Mouse (Mus musculus): Measurements from ENCODE around the gene Stard5. TPM values are rescaled to one million over a fixed set of nuclear protein-coding genes. Genes with fewer than 3 reads are reported as not detected.

Stard5 gene
- polyA plus RNA-seq, 1 experiment from 2014 or later: 12.0 TPM

DNA sequence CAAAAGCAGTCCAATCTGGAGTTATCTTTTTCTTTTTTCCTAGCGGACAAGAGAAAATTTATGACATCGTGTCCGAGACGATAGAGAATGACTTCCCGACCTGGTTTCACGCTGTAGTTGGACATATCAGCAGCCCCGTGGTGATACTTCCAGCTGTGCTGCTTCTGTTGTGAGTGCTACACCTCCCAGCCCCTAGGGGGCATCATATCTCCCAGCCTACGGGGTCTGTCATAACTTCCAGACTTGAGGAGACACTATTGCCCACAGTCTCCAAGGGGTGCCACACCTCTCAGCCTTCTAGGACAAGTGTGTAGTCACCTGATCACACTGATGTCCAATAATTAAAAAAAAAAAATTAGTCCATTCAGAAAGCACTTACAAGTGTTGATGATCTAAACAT lies 15.9 kb upstream of the Stard5 start:
- Histone ChIP-seq H3K4me1 (0 out of 2 replicates have a peak, but pooled peaks cover 5% of the 10 kb centered on the region), H3K9me3 (no peaks in the 10 kb centered on the region), H3K9ac (no peak overlapping the region), H3K4me2 (replicated peaks) (no peak overlapping the region), H3K27me3 (replicated peaks) (no peaks in the 10 kb centered on the region), H3K36me3 (no peaks in the 10 kb centered on the region), H3K4me3 (no peak overlapping the region), H3K27ac (no peak overlapping the region)
- no peak for ATAC-seq (ENCODE audit: low FRiP score, low read depth)
- 83% methylated on average over 8 of the region's 8 CpGs for WGBS

DNA sequence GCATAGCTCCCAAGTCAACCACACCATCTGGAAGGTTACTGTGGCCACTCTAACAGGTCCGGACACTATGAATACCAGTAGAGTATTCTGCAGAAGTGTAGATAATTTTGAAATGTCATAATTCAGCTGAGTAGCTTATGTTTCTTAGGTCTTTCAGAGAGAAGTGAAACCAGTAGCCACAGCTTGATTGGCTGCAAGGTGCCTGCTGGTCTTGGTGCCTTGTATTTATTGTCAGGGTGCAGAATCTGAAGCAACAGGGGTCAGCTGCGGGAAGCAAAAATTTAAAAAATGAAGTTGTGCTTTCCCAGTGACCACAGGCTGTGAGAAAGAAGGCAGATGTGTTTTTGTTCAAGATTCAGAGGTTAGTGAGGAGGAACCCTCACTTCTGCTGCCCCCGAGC lies 15.5 kb upstream of the Stard5 start:
- ATAC-seq (ENCODE audit: low FRiP score, low read depth): no peak
- Histone ChIP-seq H3K9ac (no peak overlapping the region), H3K36me3 (no peaks in the 10 kb centered on the region), H3K9me3 (no peaks in the 10 kb centered on the region), H3K27me3 (replicated peaks) (no peaks in the 10 kb centered on the region), H3K4me1 (0 out of 2 replicates have a peak, but pooled peaks cover 5% of the 10 kb centered on the region), H3K4me3 (no peak overlapping the region), H3K27ac (no peak overlapping the region), H3K4me2 (replicated peaks) (no peak overlapping the region)
- WGBS: 89% methylated on average over 3 of the region's 3 CpGs

DNA sequence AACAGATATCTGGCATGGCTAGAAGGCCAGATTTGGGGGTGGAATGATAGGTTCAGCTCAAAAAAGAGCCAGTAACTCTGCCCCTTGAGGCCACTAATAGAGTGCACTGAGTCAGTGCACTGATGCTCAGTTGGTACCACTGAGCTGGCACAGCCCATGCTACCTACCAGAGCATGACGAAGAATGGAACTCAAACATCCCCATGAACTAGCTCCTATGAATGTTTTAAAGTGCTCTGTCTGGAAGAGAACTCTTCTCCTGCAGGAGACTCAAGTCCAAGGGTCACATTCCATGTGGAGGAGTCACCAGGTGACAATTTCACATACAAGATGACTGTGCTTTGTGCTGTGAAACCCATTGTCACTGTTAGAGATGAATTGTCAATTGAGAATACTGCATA lies 13.1 kb upstream of the Stard5 start:
- Histone ChIP-seq H3K36me3 (no peaks in the 10 kb centered on the region), H3K9me3 (no peaks in the 10 kb centered on the region), H3K4me3 (no peak overlapping the region), H3K27me3 (replicated peaks) (no peaks in the 10 kb centered on the region), H3K27ac (no peak overlapping the region), H3K4me2 (replicated peaks) (no peak overlapping the region), H3K9ac (no peak overlapping the region), H3K4me1 (0 out of 2 replicates have a peak, but pooled peaks cover 5% of the 10 kb centered on the region)
- ATAC-seq (ENCODE audit: low FRiP score, low read depth): no peak
- 78% methylated on average over 1 of the region's 1 CpGs for WGBS

DNA sequence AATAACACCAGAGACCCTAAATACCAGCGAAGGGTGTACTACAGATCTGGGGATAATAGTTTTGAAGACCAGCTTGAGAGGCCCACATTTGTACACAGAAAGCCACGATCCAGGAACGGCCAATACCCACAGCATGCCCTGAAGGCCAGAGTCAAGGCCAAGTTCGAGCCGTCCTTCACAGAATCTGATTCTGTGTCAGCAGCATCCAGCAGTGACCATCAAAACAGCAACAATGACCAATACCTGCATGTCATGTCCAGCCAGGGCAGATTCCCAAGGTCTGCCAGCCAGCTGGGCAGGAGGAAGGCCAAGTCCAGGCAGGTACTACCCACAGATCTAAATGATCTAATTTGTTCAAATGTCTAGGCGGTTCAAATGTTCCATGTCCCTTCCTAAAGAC lies 9.2 kb upstream of the Stard5 start:
- Histone ChIP-seq H3K9me3 (no peaks in the 10 kb centered on the region), H3K27ac (no peak overlapping the region), H3K36me3 (no peaks in the 10 kb centered on the region), H3K4me3 (no peak overlapping the region), H3K4me2 (replicated peaks) (no peak overlapping the region), H3K9ac (no peak overlapping the region), H3K27me3 (replicated peaks) (no peaks in the 10 kb centered on the region), H3K4me1 (0 out of 2 replicates have a peak, but pooled peaks cover 2% of the 10 kb centered on the region)
- ATAC-seq (ENCODE audit: low FRiP score, low read depth): no peak
- 92% methylated on average over 6 of the region's 6 CpGs for WGBS

DNA sequence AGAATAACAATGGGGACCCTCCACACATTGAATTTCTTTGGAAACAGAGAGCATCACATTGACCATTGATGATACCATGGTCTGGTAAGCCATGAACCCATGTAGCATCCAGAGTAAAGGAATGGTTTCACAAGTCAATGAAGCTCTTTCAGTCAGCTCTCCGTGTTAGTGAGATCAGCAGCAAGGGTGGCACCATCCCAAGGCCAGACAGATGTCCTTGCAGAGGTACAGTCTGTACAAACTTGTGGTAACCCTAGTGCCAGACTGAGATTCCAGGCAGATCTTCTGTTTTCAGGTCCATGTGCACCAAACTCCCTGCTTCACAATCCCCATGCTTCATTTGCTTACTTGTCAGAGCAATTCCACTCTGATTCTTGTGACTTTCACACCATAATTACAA lies 7.7 kb upstream of the Stard5 start:
- Histone ChIP-seq H3K27me3 (replicated peaks) (no peaks in the 10 kb centered on the region), H3K4me1 (no peaks in the 10 kb centered on the region), H3K27ac (no peak overlapping the region), H3K9me3 (no peaks in the 10 kb centered on the region), H3K4me2 (replicated peaks) (no peak overlapping the region), H3K36me3 (no peaks in the 10 kb centered on the region), H3K4me3 (no peak overlapping the region), H3K9ac (no peak overlapping the region)
- WGBS: 84% methylated on average over 1 of the region's 1 CpGs
- ATAC-seq (ENCODE audit: low FRiP score, low read depth): no peak

DNA sequence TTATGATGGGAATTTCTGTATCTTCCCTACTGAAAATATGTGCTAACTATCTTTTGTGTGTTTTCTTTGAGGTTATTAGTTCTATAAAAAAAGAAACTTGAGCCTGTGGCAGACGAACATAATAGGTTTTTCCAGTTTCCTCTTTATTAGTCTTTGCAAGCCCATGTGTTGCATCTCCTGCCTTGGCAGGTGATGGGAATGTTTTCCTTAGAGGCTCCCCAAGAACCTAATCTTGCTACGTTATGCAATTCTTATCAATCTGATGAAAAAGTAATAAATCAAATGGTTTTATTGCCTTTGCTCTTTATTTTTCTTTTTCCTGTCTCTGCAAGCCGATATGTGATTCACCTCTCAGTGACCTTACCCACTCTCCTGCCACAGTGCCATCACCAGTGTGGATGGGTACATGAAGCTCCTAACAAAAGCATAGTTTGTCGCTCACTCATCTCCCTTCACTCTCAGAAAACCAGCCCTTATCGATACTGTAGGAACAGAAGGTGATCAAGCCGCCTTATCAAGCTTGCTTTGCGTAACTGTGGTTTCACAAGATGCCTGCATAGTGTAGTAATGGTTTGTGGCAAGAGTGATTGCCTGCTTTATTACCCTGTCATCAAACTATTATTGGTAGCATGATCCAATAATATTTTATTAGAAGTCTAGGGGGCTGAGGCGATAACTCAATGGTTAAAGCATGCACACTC lies 5.1 kb upstream of the Stard5 start:
- no peak overlapping the region for H3K9ac ChIP-seq
- no peak overlapping the region for H3K4me3 ChIP-seq
- no peaks in the 10 kb centered on the region for H3K27me3 ChIP-seq (replicated peaks)
- 0 out of 2 replicates have a peak, but pooled peaks cover 8% of the 10 kb centered on the region for H3K4me1 ChIP-seq
- no peaks in the 10 kb centered on the region for H3K9me3 ChIP-seq
- H3K4me2 ChIP-seq (replicated peaks): no peak overlapping the region
- no peaks in the 10 kb centered on the region for H3K36me3 ChIP-seq
- no peak overlapping the region for H3K27ac ChIP-seq
- ATAC-seq (ENCODE audit: low FRiP score, low read depth): no peak
- WGBS: 82% methylated on average over 8 of the region's 8 CpGs

DNA sequence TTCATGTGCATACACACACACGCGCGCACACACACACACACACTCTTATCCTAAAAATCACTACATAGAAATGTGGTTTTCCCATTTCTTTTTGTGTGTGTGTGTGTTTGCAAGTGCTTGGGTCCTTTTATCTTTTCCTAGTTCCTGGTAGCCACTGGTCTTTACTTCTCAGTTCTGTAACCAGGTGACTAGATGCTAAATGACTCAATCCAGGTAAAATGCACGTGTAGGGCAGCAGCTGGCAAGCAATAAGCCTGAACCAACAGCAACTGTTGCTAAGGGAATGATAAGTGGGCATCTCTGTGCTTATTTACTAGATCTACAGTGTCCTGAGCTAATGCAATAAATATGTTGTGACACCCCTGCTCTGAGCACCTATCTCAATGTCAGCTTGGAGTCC lies 4.4 kb upstream of the Stard5 start:
- H3K36me3 ChIP-seq: no peaks in the 10 kb centered on the region
- ATAC-seq (ENCODE audit: low FRiP score, low read depth): no peak
- no peaks in the 10 kb centered on the region for H3K27me3 ChIP-seq (replicated peaks)
- 0 out of 2 replicates have a peak, but pooled peaks cover 8% of the 10 kb centered on the region for H3K4me1 ChIP-seq
- H3K4me3 ChIP-seq: no peak overlapping the region
- no peak overlapping the region for H3K27ac ChIP-seq
- WGBS: 92% methylated on average over 4 of the region's 4 CpGs
- H3K4me2 ChIP-seq (replicated peaks): no peak overlapping the region
- H3K9me3 ChIP-seq: no peaks in the 10 kb centered on the region
- no peak overlapping the region for H3K9ac ChIP-seq

DNA sequence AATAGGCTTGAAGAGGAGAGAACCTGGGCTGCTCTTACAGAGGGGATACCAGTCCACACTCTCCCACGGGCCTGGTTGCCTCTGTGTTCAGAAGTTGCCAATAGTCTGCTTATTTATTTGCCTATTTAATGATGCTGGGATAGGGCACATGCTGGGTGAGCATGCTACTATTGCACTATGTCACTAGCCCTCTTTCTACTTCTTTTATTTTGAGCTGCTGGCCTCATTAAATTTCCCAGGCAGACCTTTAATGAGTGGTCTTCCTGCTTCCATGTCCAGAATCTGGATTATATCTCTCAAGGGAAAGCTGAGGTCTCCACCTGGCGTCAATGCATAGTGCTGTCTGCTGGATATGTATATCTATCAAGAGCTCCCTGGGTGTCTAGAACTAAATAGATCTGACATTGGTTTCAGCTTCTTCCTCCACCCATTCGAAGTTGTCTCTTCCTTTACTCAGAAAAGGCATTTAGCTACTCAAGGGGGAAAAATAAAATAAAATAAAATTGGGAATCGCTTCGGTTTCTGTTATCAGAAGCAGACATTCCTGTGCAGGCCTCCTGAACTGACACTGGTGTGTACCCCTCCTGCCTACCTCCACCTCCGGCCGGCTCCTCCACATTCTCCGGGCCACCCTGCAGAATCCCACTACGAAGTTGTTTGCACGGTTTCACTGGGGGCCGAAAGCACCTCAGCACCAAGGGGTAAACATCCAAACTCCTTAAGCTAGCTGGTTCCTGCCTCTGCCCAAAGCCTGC lies 509 bp upstream of the Stard5 start:
- WGBS: 18% methylated on average over 11 of the region's 11 CpGs

DNA sequence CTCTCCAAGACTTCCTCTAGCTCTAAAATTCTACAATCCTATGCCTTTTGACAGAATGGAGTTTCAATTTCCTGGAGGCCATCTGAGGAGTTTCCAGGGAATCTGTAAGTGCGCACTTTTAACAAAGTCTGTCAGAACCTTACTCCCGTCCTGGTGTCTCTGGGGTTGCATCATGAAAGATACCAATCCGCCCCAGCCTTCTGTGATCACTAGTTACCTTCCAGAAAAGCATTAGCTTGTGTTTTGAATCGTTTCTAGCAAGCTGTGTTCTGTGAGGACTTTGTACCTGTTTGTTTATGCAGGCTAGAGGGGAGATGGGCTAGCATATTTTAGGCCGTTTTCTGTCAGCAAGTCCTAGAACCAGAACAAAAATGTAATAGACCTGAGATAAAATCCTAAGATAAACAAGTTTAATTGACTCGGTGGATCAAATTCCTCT lies 942 bp downstream of the Stard5 start:
- 68% methylated on average over 6 of the region's 6 CpGs for WGBS
- no peak for ATAC-seq (ENCODE audit: low FRiP score, low read depth)
- peak overlapping the region; percentile 66 for H3K4me2 ChIP-seq (replicated peaks)
- 0 out of 2 replicates have a peak, but pooled peaks cover 8% of the 10 kb centered on the region for H3K4me1 ChIP-seq
- H3K4me3 ChIP-seq: 0 out of 2 replicates have a peak overlapping the region, but pooled peaks have one; percentile 7
- no peak overlapping the region for H3K27ac ChIP-seq
- H3K36me3 ChIP-seq: no peaks in the 10 kb centered on the region
- H3K27me3 ChIP-seq (replicated peaks): no peaks in the 10 kb centered on the region
- H3K9ac ChIP-seq: no peak overlapping the region
- H3K9me3 ChIP-seq: no peaks in the 10 kb centered on the region

More for the DNA sequence above, 509 bp upstream of the Stard5 start:
- Histone ChIP-seq H3K9ac (peak overlapping the region; percentile 47), H3K9me3 (no peaks in the 10 kb centered on the region), H3K36me3 (no peaks in the 10 kb centered on the region), H3K4me3 (peak overlapping the region; percentile 51), H3K4me2 (replicated peaks) (peak overlapping the region; percentile 66), H3K4me1 (0 out of 2 replicates have a peak, but pooled peaks cover 8% of the 10 kb centered on the region), H3K27me3 (replicated peaks) (no peaks in the 10 kb centered on the region), H3K27ac (no peak overlapping the region)
- ATAC-seq (ENCODE audit: low FRiP score, low read depth): no peak; the same call in 1 of the 2 replicates

DNA sequence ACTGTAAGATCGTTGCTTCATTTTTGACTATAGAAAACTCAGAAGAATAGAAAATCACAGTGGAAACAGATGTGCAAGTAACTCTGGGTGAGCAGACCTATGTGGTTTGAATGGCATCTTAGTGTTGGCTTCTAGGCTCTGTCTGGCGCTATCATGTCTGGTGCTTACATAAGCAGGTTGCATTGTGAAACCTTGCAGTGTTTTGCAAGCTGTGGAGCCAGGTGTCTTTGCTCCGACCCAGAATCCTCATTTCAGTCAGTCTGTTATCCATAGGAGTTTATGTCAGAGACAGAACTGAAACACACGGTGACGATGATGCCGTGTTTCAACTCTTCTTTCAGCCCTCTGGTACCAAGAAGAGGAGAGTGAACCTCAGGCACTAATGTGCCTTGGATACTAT lies 2.1 kb downstream of the Stard5 start:
- 96% methylated on average over 6 of the region's 6 CpGs for WGBS

DNA sequence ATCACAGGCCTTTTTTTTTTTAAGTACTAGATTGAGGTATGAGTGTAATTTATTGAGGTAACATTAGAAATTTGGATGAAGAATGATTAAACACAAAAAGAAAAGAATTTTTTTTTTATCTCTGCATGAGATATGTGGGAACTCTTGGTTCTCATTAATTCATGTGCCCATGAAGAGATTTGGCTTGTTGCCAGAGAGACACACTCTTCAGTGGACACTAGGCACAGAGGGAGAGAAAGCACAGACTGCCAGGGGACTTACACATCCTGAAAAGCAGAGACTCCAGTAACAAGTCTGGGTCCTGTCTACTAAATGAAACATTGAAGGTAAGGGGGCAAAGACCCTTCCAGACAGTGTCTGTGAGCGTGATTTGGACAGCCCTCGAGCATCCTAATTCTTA lies 4.0 kb downstream of the Stard5 start:
- WGBS: 93% methylated on average over 2 of the region's 2 CpGs
- Histone ChIP-seq H3K27me3 (replicated peaks) (no peaks in the 10 kb centered on the region), H3K27ac (no peak overlapping the region), H3K4me3 (no peak overlapping the region), H3K36me3 (no peaks in the 10 kb centered on the region), H3K9me3 (no peaks in the 10 kb centered on the region), H3K4me1 (0 out of 2 replicates have a peak, but pooled peaks cover 8% of the 10 kb centered on the region), H3K9ac (no peak overlapping the region), H3K4me2 (replicated peaks) (no peak overlapping the region)
- ATAC-seq (ENCODE audit: low FRiP score, low read depth): no peak

More for the DNA sequence above, 2.1 kb downstream of the Stard5 start:
- no peaks in the 10 kb centered on the region for H3K27me3 ChIP-seq (replicated peaks)
- H3K27ac ChIP-seq: no peak overlapping the region
- 0 out of 2 replicates have a peak, but pooled peaks cover 8% of the 10 kb centered on the region for H3K4me1 ChIP-seq
- no peak overlapping the region for H3K9ac ChIP-seq
- H3K36me3 ChIP-seq: no peaks in the 10 kb centered on the region
- no peak overlapping the region for H3K4me3 ChIP-seq
- ATAC-seq (ENCODE audit: low FRiP score, low read depth): no peak
- no peak overlapping the region for H3K4me2 ChIP-seq (replicated peaks)
- H3K9me3 ChIP-seq: no peaks in the 10 kb centered on the region

DNA sequence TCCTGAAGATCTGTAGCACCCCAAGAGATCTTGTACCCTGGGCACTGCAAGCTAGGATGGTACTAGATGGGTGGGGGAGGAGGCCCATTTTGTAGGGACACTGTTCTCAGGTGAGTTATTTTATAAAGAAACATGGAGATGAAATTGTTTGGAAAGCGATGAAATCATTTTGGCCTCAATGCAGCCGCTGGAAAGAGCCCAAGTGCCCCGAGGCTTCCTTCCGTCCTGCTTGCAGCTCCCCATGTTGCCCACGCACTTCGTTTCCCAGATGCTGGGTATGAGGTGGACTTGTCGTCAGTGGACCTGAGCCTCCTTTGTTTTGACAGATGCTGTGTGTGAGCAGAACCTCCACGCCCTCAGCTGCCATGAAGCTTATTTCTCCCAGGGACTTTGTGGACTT lies 4.7 kb downstream of the Stard5 start:
- H3K36me3 ChIP-seq: no peaks in the 10 kb centered on the region
- no peak overlapping the region for H3K4me3 ChIP-seq
- 88% methylated on average over 8 of the region's 8 CpGs for WGBS
- no peak overlapping the region for H3K9ac ChIP-seq
- H3K27me3 ChIP-seq (replicated peaks): no peaks in the 10 kb centered on the region
- no peak for ATAC-seq (ENCODE audit: low FRiP score, low read depth)
- no peak overlapping the region for H3K27ac ChIP-seq
- 0 out of 2 replicates have a peak, but pooled peaks cover 5% of the 10 kb centered on the region for H3K4me1 ChIP-seq
- H3K4me2 ChIP-seq (replicated peaks): no peak overlapping the region
- H3K9me3 ChIP-seq: no peaks in the 10 kb centered on the region

Measured in neural tube, embryonic 12.5 days (tissue).